Mouse (Mus musculus) mouse embryonic stem cell (cell line): ENCODE measurements at regions not wholly inside any gene's neighbourhood (a gene's known extent, or its start where the extent isn't known, plus 50 kb on each side); places are given as distances from the start of the nearest gene placed in this dataset.

Source experiments
- in situ Hi-C, 2 experiments: fragments of 300-500 bp; cut with MboI; formaldehyde crosslinking; loops; 1 replicate in 1 of 2; 3 replicates in 1 of 2; pipeline ENCODE4 v1.14.3; 2019 to 2020; ENCODE audit warnings: low sequenced_read_pairs in 2 of 2, low pct_unique_long_range_greater_than_20kb in 1 of 2, mixed read lengths in 1 of 2; ENCODE audit not compliant: unreplicated experiment in 1 of 2

- in situ Hi-C loops, result no loop called here
Observed at GRCm38 (mm10) chr7:135810971-135811370, 94.8 kb upstream of the Mki67 start.

- in situ Hi-C loops, result no loop called here
Observed at GRCm38 (mm10) chr7:135813616-135814015, 97.5 kb upstream of the Mki67 start.

DNA sequence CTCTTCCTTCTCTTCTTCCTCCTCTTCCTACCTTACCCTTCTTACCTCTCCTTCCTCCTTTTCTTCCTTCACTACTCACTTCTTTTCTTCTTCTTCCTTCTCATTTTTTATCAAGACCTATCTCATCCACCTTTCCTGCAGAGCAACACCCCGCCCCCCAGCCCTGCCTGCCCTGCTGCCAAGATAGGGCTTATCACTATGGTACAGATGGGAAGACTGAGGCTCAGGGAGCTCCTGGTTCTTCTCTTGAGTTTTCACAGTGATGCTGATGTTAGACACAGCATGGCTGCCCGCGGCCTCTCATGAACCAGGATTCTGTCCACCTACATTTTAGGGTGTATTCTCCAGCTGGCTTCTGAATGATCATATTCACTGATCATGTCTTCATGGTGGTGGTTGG lies 100.0 kb upstream of the Mki67 start:
- in situ Hi-C loops, result no loop called here

- in situ Hi-C loops, result no loop called here
Observed at GRCm38 (mm10) chr7:135817868-135818267, 101.7 kb upstream of the Mki67 start.

GRCm38 (mm10) chr7:135818298-135818697 lies 102.1 kb upstream of the Mki67 start:
- in situ Hi-C loops, result no loop called here

GRCm38 (mm10) chr7:135823884-135824750 lies 108.0 kb upstream of the Mki67 start:
- in situ Hi-C loops, result no loop called here

DNA sequence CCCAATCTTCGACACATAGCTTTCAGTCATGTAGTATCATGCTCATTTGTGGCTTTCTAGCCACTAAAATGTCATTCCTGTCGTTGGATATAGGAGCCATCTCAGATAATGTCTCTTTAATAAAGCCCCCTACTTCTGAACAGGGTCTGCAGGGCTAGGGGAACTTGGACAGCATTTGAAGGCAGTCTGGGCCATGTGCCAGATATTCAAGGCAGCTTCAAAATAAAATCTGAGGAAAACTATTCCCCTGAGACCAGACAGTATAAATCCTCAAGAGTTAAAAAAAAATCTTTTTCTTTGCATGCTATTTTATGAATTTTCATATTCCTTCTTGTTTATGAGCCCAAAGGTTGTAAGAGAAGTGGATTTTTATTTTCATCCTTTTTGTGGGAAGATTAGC lies 113.1 kb upstream of the Mki67 start:
- in situ Hi-C loops, result loop anchor here in 1 of 2 experiments (25.0 kb wide), 1 partner anchor 308 kb away; no protein-coding TSS in a partner anchor

DNA sequence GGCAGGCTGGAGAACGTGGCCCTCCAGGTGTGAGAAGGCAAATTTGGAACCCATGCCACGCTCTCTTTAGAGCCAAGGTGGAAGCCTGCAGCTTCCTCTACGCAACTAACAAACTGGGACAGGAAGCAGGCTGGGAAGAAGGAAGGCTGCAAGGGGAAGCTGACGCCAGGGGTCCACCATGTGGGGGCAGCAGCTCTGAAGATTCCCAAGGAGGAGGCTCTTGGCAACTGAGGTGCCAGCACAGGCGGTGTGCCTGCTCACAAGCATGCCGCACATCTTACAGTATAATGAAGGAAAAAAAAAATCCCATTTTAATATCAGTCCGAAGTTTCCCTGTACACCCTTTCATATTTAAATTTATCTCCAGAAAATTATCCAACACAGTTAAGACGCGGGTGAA lies 117.3 kb upstream of the Mki67 start:
- in situ Hi-C loops, result loop anchor here (10.0 to 25.0 kb wide), 2 partner anchors 304 to 311 kb away; no protein-coding TSS in a partner anchor

DNA sequence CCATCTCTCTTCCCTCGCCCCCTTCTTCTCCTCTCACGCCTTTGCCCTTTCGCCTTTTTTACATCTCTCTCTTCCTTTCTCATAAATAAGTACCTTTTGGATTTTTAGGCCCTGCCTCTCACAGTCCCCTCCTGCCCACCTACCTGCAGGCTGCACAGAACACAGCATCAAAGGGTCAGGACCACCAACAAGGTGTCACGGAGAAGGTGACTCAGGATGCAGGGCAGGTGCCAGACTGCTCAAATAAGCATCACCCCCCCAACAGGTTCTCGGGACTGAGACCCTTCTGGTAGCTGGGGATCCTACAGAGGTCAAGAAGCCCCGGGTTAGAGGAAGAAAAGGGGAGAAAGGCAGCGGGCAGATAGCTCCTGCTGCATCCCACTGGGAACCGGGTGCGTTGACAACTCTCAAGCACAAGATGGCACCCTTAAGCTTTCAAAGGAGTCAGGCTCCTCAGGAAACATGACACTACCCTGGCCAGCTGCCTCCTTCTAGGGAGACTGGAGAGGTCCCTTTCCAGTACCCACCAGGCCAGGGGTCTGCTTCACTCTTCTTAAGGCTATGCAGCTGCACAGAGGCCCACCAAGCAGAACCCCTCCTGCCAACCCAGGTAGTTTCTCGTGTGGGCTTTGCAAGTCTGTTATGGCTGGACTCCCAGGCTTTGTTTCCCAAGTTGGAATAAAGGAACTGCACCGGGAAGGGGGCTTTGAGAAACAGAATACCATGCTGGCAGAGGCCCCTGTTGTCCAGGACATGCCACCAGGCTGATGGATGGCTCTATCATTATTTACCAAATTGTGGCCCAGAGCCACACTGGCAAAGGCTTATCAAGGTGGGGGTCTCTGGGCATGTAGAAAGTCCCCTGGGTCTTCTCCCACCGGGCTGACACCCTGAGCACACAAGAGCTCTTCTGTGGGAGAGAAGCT lies 120.9 kb upstream of the Mki67 start:
- in situ Hi-C loops, result loop anchor here (10.0 to 25.0 kb wide), 2 partner anchors 300 to 308 kb away; no protein-coding TSS in a partner anchor

GRCm38 (mm10) chr7:135844018-135844417 lies 127.9 kb upstream of the Mki67 start:
- in situ Hi-C loops, result loop anchor here in 1 of 2 experiments (25.0 kb wide), 1 partner anchor 293 kb away; no protein-coding TSS in a partner anchor

DNA sequence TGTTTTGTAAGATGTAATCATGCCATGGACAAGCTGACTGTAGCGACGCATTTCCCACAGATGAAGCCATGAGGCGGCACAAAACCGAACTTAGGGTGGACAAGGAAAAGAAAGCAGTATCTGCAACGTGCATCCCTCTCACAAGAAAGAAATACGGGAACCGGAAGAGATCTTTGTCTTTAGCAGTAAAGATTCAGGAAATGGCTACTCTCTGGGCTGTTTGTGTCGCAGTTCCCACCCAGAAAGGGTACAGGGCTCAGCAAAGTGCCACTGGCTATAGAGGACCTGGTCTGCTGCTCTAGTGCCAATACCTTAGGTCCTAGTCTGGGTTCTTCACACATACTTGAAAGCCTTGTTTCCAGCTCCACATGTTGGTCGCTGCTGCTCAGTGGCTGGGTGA lies 131.1 kb upstream of the Mki67 start:
- in situ Hi-C loops, result loop anchor here in 1 of 2 experiments (25.0 kb wide), 1 partner anchor 290 kb away; no protein-coding TSS in a partner anchor

- in situ Hi-C loops, result loop anchor here in 1 of 2 experiments (25.0 kb wide), 1 partner anchor 289 kb away; no protein-coding TSS in a partner anchor
Observed at GRCm38 (mm10) chr7:135848170-135848569, 132.0 kb upstream of the Mki67 start.

- in situ Hi-C loops, result loop anchor here in 1 of 2 experiments (25.0 kb wide), 1 partner anchor 288 kb away; no protein-coding TSS in a partner anchor
Observed at GRCm38 (mm10) chr7:135848833-135849232, 132.7 kb upstream of the Mki67 start.

DNA sequence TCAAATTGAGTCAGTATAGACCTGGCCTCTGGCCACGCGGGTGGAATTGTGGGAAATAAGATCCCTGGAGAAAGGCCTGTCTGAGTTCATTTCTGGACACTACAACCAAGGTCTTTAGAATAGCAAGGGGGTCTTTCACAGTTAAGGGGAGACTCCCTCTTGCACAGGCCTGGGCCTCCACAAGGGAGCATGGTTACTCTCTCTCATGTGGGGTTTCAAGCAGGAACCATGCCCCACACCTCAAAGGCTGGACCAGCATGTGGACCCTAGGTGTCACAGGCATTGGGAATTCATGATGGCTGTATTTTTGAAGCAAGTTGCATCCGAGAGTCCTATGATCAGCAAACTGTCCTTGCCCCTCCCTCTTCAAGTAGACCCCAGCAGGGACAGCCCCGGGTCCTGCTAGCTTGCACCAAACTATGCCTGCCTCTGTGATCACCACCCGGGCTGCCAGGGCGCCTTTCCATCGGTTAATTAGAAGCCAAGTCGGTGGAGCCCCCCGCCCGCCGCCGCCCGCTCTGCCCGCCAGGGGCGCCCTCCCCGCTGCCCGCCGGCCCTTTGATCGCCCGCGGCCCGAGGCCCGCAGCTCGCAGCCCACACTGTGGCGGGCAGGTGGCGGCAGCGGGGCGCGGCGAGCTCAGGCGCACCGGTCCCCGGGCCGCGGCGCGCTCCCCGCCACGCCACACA lies 137.1 kb upstream of the Mki67 start:
- in situ Hi-C loops, result no loop called here

DNA sequence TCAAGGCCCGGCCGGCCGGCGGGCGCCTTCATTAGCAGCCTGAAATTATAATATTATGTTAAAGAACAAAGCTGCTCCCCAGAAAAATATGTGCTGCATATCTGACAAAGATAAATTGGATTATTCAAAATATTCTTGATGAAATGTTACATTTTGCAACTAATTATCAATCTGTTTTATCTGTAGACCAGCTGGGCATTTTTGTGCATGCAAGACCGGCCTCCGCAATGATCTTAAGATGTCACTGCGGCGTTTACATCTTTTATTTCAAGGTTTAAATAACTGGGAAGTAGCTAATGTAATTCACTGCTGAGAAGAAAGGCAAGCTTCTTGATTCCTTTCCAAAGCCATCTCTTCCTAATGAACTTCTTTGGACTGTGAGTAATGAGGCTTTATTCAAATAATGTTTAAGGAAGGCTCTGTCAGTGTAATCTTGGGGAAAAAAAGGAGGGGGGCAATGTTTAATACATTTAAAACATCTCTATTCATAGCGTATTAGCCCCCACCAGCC lies 137.7 kb upstream of the Mki67 start:
- in situ Hi-C loops, result no loop called here

GRCm38 (mm10) chr7:135860288-135860687 lies 144.1 kb upstream of the Mki67 start:
- in situ Hi-C loops, result no loop called here

DNA sequence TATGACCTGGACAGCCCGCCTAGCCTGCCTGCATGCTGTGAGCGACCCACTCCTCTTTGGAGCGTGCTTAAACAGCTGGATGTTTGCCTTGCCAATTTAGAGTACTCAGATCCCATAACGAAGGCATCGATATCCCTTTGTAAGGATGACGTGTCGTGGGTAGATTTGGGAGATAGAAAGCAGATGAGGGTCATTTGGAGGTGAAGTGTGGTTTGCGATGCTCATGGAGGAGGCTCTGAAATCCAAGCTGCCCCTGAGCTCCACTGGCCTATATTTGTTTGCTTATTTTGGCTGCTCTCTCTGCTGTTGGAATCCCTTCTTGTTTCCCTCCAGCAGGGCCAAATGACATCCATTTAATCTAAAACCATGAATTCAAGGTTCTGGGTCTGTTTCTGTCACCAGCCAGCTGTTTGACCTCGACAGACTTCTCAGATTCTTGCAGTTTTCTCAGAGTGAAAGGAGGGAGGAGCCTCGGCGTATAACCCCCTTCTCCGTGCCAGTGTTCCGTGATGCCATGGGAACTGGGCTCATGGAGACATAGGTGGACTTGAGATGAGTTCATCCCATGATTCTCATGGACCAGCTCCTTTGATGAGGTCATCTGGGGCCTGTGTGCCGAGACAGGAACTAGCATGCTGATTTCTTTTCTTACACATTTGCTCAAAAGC lies 144.7 kb upstream of the Mki67 start:
- in situ Hi-C loops, result no loop called here

- in situ Hi-C loops, result no loop called here
Observed at GRCm38 (mm10) chr7:135861409-135861805, 145.2 kb upstream of the Mki67 start.
